In the genomic region with DNA sequence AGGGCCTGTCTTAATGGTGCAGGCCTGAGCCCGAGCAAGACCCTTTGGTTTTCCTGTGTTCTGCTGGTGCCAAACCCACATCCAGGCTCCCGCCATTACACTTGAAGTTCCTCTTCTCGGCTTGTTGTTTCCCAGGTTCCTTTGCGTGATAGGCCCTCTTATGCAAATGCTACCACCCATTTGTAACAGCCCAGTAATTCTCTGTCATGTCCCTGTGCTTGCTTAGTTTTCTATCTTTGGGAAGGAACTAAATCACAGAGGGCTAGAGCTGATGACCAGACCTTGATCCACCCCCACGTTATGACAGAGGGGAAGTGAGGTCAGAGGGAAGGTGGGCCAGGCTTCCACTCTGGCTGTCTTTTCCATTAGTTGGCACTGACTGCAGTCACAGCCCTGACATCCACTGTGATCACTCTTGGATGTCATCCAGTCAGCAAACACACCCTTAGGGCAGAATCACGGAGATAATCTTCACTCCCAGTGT, we compare ENCODE assay signal across 16 mouse cellular contexts. TPM values are rescaled to one million over a fixed set of nuclear protein-coding genes. Genes with fewer than 3 reads are reported as not detected.
DNase-seq lines count a peak whose midpoint lies in the region; ATAC-seq and TF ChIP-seq lines count a peak whose summit lies in the region.
"Had no signal": no experiment of that assay in that cellular context is flagged by ENCODE, and none has a peak within 500 bp of the region (broad histone marks: within the 10 kb centered on the region; RNA-seq: fewer than 3 reads in every experiment).

No protein-coding gene starts in this region.

- no peak overlapping the region for H3K4me3 ChIP-seq in midbrain, embryonic 14.5 days (replicated peaks; ENCODE audit: low read depth, low read length)
- H3K4me3 ChIP-seq in midbrain, embryonic 10.5 days, result no peak overlapping the region
- no peak overlapping the region for H3K4me3 ChIP-seq in lung, adult 2 months (replicated peaks; ENCODE audit: extremely low read depth, low read depth, low read length)
- H3K4me3 ChIP-seq: erythroblast, embryonic 14.5 days; neural tube, embryonic 12.5 days; stomach, embryonic 15.5 days had no signal

- no peak overlapping the region for H3K27ac ChIP-seq in midbrain, embryonic 14.5 days (replicated peaks; ENCODE audit: low read depth, low read length)
- H3K27ac ChIP-seq in midbrain, embryonic 10.5 days (replicated peaks), result no peak overlapping the region
- H3K27ac ChIP-seq: neural tube, embryonic 12.5 days; stomach, embryonic 15.5 days had no signal

- 81% methylated on average over 6 of the region's 6 CpGs for WGBS in midbrain, embryonic 14.5 days
- WGBS in midbrain, embryonic 10.5 days, result 78% methylated on average over 6 of the region's 6 CpGs
- WGBS in lung, adult 2 months, result 52% methylated on average over 6 of the region's 6 CpGs

- no peak overlapping the region for H3K4me2 ChIP-seq in midbrain, embryonic 14.5 days (ENCODE audit: low read length)
- H3K4me2 ChIP-seq: midbrain, embryonic 11.5 days; neural tube, embryonic 12.5 days; stomach, embryonic 15.5 days had no signal

- no peaks in the 10 kb centered on the region for H3K27me3 ChIP-seq in midbrain, embryonic 14.5 days (ENCODE audit: control insufficient read depth, insufficient read depth, low read length)
- H3K27me3 ChIP-seq in midbrain, embryonic 10.5 days (ENCODE audit: low read depth, poor library complexity, severe bottlenecking), result no peaks in the 10 kb centered on the region
- H3K27me3 ChIP-seq: neural tube, embryonic 12.5 days; stomach, embryonic 15.5 days had no signal

- no peak for ATAC-seq in midbrain, embryonic 14.5 days (ENCODE audit: low FRiP score, low TSS enrichment)
- peak; percentile 94 for ATAC-seq in neutrophil, adult 5-6 weeks (ENCODE audit: extremely low read depth, insufficient number of reproducible peaks, low FRiP score, poor library complexity, severe bottlenecking)
- no peak for ATAC-seq in activated CD4-positive, CD25-positive, alpha-beta regulatory T cell, adult 4 months

- TF ChIP-seq CTCF in lung, adult 2 months (IDR thresholded peaks at IDR 0.05; ENCODE audit: insufficient read depth, low read length), result no peak

- H3K4me1 ChIP-seq in midbrain, embryonic 14.5 days (ENCODE audit: control insufficient read depth, insufficient read depth, low read length), result no peaks in the 10 kb centered on the region
- H3K4me1 ChIP-seq in midbrain, embryonic 10.5 days, result no peaks in the 10 kb centered on the region; the same call in 1 of the 2 replicates
- peaks cover 3% of the 10 kb centered on the region; the same call in 1 of the 2 replicates for H3K4me1 ChIP-seq in lung, adult 2 months (ENCODE audit: control insufficient read depth, insufficient read depth, low read length)
- H3K4me1 ChIP-seq: neural tube, embryonic 12.5 days had no signal

- H3K9ac ChIP-seq in midbrain, embryonic 14.5 days (replicated peaks; ENCODE audit: low read length), result no peak overlapping the region
- H3K9ac ChIP-seq: neural tube, embryonic 12.5 days; stomach, embryonic 15.5 days had no signal

- H3K9me3 ChIP-seq in midbrain, embryonic 14.5 days (ENCODE audit: control insufficient read depth, low read length), result no peaks in the 10 kb centered on the region
- H3K9me3 ChIP-seq in midbrain, embryonic 10.5 days (replicated peaks), result peaks cover 8% of the 10 kb centered on the region
- H3K9me3 ChIP-seq: neural tube, embryonic 12.5 days; stomach, embryonic 15.5 days had no signal

- no peak for TF ChIP-seq POLR2A in lung, adult 2 months (IDR thresholded peaks at IDR 0.05; ENCODE audit: borderline replicate concordance, extremely low read depth, low read depth, low read length)

- DNase-seq in cerebellum, postnatal 10 days, result peak; percentile 15 to 27
- no peak for DNase-seq in cerebellum, postnatal 25 days
- DNase-seq in midbrain, embryonic 14.5 days, result peak; percentile 6
- no peak for DNase-seq in midbrain, embryonic 10.5 days (ENCODE audit: low spot score)
- peak; percentile 19 for DNase-seq in lung, adult 2 months
- no peak for DNase-seq in urinary bladder, postnatal 36 days (ENCODE audit: low spot score in 2 of 2)
- DNase-seq: kidney, postnatal 10 days; right cerebral cortex, postnatal 25 days; thymus, postnatal 36 days had no signal

- no peaks in the 10 kb centered on the region for H3K36me3 ChIP-seq in midbrain, embryonic 14.5 days (ENCODE audit: control insufficient read depth, insufficient read depth, low read length)
- no peaks in the 10 kb centered on the region for H3K36me3 ChIP-seq in midbrain, embryonic 10.5 days
- H3K36me3 ChIP-seq: neural tube, embryonic 12.5 days; stomach, embryonic 15.5 days had no signal

RNA-seq across cellular contexts. Expression of a gene that starts 28.4 kb away (rescaled TPM):
- 0.20 and 0.39 TPM in 2 replicates for polyA plus RNA-seq in midbrain, embryonic 14.5 days (2014; fragmentation: Nextera tagmentation; extraction: Ambion mirVana)
- 0.10 and 0.11 TPM in 2 replicates for polyA plus RNA-seq in midbrain, embryonic 10.5 days (2016; fragmentation: Nextera tagmentation; extraction: Ambion mirVana)
- polyA plus RNA-seq in lung, adult 2 months (2012; rRNA removed), result 1.3 and 2.7 TPM in 2 replicates
- total RNA-seq in neutrophil, adult 5-6 weeks (2017), result 0.98 and 1.9 TPM in 2 replicates
- under 1 TPM; 0.20 to 0.33 TPM for polyA plus RNA-seq in activated CD4-positive, CD25-positive, alpha-beta regulatory T cell, adult 4 months (2017; shearing (Covaris generic))
- polyA plus RNA-seq: erythroblast, embryonic 14.5 days; midbrain, embryonic 11.5 days had no signal

RNA-seq across cellular contexts. Expression of a gene that starts 32.8 kb away (rescaled TPM):
- polyA plus RNA-seq in midbrain, embryonic 14.5 days (2014; fragmentation: Nextera tagmentation; extraction: Ambion mirVana), result not detected in 2 replicates
- polyA plus RNA-seq in midbrain, embryonic 10.5 days (2016; fragmentation: Nextera tagmentation; extraction: Ambion mirVana), result 0.14 TPM in 1 of 2 replicates, not detected in the other
- polyA plus RNA-seq in lung, adult 2 months (2012; rRNA removed), result 3.1 and 7.1 TPM in 2 replicates
- 7,111 and 7,665 TPM in 2 replicates for total RNA-seq in neutrophil, adult 5-6 weeks (2017)
- not detected for polyA plus RNA-seq in activated CD4-positive, CD25-positive, alpha-beta regulatory T cell, adult 4 months (2017; shearing (Covaris generic))
- total RNA-seq: layer of hippocampus, postnatal 25 days had no signal
- polyA plus RNA-seq: erythroblast, embryonic 14.5 days; midbrain, embryonic 11.5 days; neural tube, embryonic 12.5 days had no signal

RNA-seq across cellular contexts. Expression of a gene that starts 41.2 kb away (rescaled TPM):
- 7.4 and 13.5 TPM in 2 replicates for polyA plus RNA-seq in midbrain, embryonic 14.5 days (2014; fragmentation: Nextera tagmentation; extraction: Ambion mirVana)
- polyA plus RNA-seq in midbrain, embryonic 10.5 days (2016; fragmentation: Nextera tagmentation; extraction: Ambion mirVana), result 64.6 and 69.7 TPM in 2 replicates
- 0.12 and 0.60 TPM in 2 replicates for polyA plus RNA-seq in lung, adult 2 months (2012; rRNA removed)
- total RNA-seq in neutrophil, adult 5-6 weeks (2017), result 0.47 and 0.98 TPM in 2 replicates
- 10 to 100 TPM; 10.8 to 18.2 TPM for polyA plus RNA-seq in activated CD4-positive, CD25-positive, alpha-beta regulatory T cell, adult 4 months (2017; shearing (Covaris generic))

Comparison
In these comparisons a context has a peak if more than half of its experiments do, and no peak if none do; other contexts are left out.
1. DNase-seq: peak in cerebellum, postnatal 10 days (2 of 2), midbrain, embryonic 14.5 days (single experiment) and lung, adult 2 months (single experiment); none in cerebellum, postnatal 25 days (0 of 2), midbrain, embryonic 10.5 days (single experiment) and urinary bladder, postnatal 36 days (0 of 2).